Mouse (Mus musculus): Measurements from ENCODE around the gene Slc44a4.
"Not testable (repeated sequence)": the region's sequence is repeated elsewhere in the genome, so short reads cannot be mapped to it uniquely, and the experiment has no call there.

Slc44a4 gene

GRCm38 (mm10) chr17:34899053-34899889 lies 15.0 kb upstream of the Slc44a4 start:
- DNase-seq (ENCODE audit: low spot score in 2 of 2): peak; percentile 44 to 52

GRCm38 (mm10) chr17:34899890-34900243 lies 14.4 kb upstream of the Slc44a4 start:
- no peak for DNase-seq (ENCODE audit: low spot score in 2 of 2)

GRCm38 (mm10) chr17:34900826-34901225 lies 13.4 kb upstream of the Slc44a4 start:
- not testable (repeated sequence) for DNase-seq (ENCODE audit: low spot score in 2 of 2)

GRCm38 (mm10) chr17:34901948-34902347 lies 12.3 kb upstream of the Slc44a4 start:
- not testable (repeated sequence) for DNase-seq (ENCODE audit: low spot score in 2 of 2)

GRCm38 (mm10) chr17:34902895-34903294 lies 11.4 kb upstream of the Slc44a4 start:
- DNase-seq (ENCODE audit: low spot score in 2 of 2): no peak

- DNase-seq (ENCODE audit: low spot score in 2 of 2): no peak
Measured at GRCm38 (mm10) chr17:34910982-34911381, 3.3 kb upstream of the Slc44a4 start.

GRCm38 (mm10) chr17:34911945-34912351 lies 2.3 kb upstream of the Slc44a4 start:
- DNase-seq (ENCODE audit: low spot score in 2 of 2): peak; percentile 67 to 91

- DNase-seq (ENCODE audit: low spot score in 2 of 2): no peak
Measured at GRCm38 (mm10) chr17:34915410-34915831, 1.2 kb downstream of the Slc44a4 start.

- no peak for DNase-seq (ENCODE audit: low spot score in 2 of 2)
Measured at GRCm38 (mm10) chr17:34916316-34916715, 2.0 kb downstream of the Slc44a4 start.

- no peak for DNase-seq (ENCODE audit: low spot score in 2 of 2)
Measured at GRCm38 (mm10) chr17:34917188-34917587, 2.9 kb downstream of the Slc44a4 start.

- DNase-seq (ENCODE audit: low spot score in 2 of 2): no peak
Measured at GRCm38 (mm10) chr17:34922939-34923338, 8.7 kb downstream of the Slc44a4 start.

- DNase-seq (ENCODE audit: low spot score in 2 of 2): no peak
Measured at GRCm38 (mm10) chr17:34924258-34924657, 10.0 kb downstream of the Slc44a4 start.

- DNase-seq (ENCODE audit: low spot score in 2 of 2): no peak
Measured at GRCm38 (mm10) chr17:34927306-34928019, 13.2 kb downstream of the Slc44a4 start.

GRCm38 (mm10) chr17:34928841-34929240 lies 14.6 kb downstream of the Slc44a4 start:
- no peak for DNase-seq (ENCODE audit: low spot score in 2 of 2)

- peak; percentile 91 to 93 for DNase-seq (ENCODE audit: low spot score in 2 of 2)
Measured at GRCm38 (mm10) chr17:34931061-34931734, 16.9 kb downstream of the Slc44a4 start, which contains the start of gene Neu1. Gene Neu1, plus strand, starts transcription at chr17:34931253.

- peak; percentile 35 to 50 for DNase-seq (ENCODE audit: low spot score in 2 of 2)
Measured at GRCm38 (mm10) chr17:34931735-34932098, 17.5 kb downstream of the Slc44a4 start.

- DNase-seq (ENCODE audit: low spot score in 2 of 2): no peak
Measured at GRCm38 (mm10) chr17:34932287-34932686, 18.0 kb downstream of the Slc44a4 start.

GRCm38 (mm10) chr17:34934031-34934430 lies 19.8 kb downstream of the Slc44a4 start:
- DNase-seq (ENCODE audit: low spot score in 2 of 2): no peak

GRCm38 (mm10) chr17:34934830-34935229 lies 20.6 kb downstream of the Slc44a4 start:
- DNase-seq (ENCODE audit: low spot score in 2 of 2): no peak

- no peak for DNase-seq (ENCODE audit: low spot score in 2 of 2)
Measured at GRCm38 (mm10) chr17:34937960-34938505, 23.8 kb downstream of the Slc44a4 start.

- no peak for DNase-seq (ENCODE audit: low spot score in 2 of 2)
Measured at GRCm38 (mm10) chr17:34941344-34942041, 27.2 kb downstream of the Slc44a4 start.
